Mouse (Mus musculus): ENCODE data around the gene Slc9c1. TPM values are rescaled to one million over a fixed set of nuclear protein-coding genes. Genes with fewer than 3 reads are reported as not detected.
"Not testable (repeated sequence)": the region's sequence is repeated elsewhere in the genome, so short reads cannot be mapped to it uniquely, and the experiment has no call there.

Slc9c1 gene
- total RNA-seq (2021): not detected

GRCm38 (mm10) chr16:45535009-45535408 is at the start of gene Slc9c1:
Gene Slc9c1, plus strand, starts transcription at chr16:45535309.
- intact Hi-C loops (cut with DNase I): no loop called here
- DNase-seq: no peak

GRCm38 (mm10) chr16:45492927-45493326 is 42.2 kb upstream of the Slc9c1 start, which contains the start of gene Gm609:
Gene Gm609, minus strand, starts transcription at chr16:45492969.
- no peak for DNase-seq
- intact Hi-C loops (cut with DNase I): no loop called here

DNA sequence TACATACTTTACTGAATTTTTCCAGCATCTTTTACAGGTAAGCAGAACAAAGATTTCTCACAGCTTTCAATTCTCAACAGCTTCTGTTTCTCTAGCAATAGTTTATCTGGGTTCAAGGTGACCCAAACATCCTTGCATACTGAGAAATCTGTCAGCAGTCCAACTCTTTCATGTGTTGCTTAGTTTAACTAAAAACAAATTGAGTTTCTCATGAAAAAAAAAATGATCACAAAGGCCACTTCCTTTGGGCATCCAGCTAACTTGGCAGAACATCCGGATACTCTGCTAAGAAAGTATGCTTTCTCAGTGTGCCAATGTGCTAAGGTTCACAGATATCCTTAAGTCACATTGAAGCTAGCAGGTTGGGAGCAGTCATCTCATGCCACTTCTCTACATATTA is 39.8 kb upstream of the Slc9c1 start:
- intact Hi-C loops (cut with DNase I): no loop called here

GRCm38 (mm10) chr16:45525551-45525950 is 9.6 kb upstream of the Slc9c1 start:
- no peak for DNase-seq
- intact Hi-C loops (cut with DNase I): no loop called here

More for the DNA sequence above, 39.8 kb upstream of the Slc9c1 start:
- DNase-seq: no peak

GRCm38 (mm10) chr16:45531950-45532349 is 3.2 kb upstream of the Slc9c1 start, which contains the start of gene Gm17783:
Gene Gm17783, minus strand, starts transcription at chr16:45532050.
- no peak for DNase-seq
- intact Hi-C loops (cut with DNase I): no loop called here

GRCm38 (mm10) chr16:45538342-45538741 is 3.2 kb downstream of the Slc9c1 start:
- DNase-seq; intact Hi-C loops (cut with DNase I): not testable (repeated sequence)

DNA sequence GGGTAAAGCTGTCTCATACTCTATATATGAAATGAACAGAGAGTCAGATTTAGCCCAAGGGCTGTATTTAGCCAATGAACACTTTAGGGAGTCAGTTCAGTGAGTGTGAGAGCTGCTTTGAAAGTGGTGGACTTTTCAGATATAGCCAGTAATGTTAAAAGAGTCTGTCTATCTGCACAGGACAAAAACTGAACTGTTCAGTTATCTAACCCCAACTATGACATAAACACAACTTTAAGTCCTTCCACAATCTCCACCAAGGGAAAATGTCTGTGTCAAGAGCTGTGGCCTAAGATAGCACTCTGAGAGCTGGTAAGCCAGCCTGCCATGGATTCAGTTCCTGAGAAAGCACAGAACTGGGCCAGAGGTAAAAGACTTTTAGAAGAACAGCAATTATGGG is 7.0 kb downstream of the Slc9c1 start:
- no peak for DNase-seq

DNA sequence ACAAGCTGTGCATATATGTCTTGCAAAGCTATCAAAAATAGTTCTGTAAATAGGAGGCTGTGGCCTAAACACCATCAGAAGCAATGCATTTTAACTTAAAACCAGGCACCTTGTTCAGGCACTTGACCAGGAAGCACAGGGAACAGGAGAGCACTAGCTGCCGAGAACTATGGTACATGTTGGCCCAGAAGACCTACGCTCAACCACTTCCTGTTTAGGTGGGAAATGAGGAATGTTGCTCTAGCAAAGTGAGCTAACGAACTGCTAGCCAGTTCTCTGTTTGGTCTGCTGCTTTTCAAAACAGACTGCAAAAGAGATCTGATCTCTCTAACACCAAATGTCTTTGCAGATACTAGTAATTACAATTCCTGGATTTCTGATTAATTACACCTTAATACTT is 9.2 kb downstream of the Slc9c1 start:
- intact Hi-C loops (cut with DNase I): no loop called here
- DNase-seq: no peak

More for the DNA sequence above, 7.0 kb downstream of the Slc9c1 start:
- intact Hi-C loops (cut with DNase I): no loop called here

DNA sequence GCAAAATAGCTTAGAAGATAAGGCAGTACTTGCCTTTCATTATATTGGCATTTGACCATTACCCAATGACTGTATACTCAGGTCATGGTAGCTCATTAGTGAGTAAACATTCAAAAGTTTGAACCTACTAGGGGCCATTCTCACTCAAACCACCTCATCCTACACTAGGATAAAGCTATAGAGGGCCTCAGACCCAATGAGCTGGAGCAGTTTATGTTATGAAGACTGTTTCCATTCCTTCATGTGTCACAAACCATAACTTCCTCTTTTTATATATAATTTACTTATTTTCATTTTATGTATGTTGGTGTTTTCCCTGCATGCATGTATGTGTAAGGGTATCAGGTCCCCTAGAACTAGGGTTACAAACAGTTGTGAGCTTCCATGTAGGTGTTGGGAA is 12.9 kb downstream of the Slc9c1 start:
- intact Hi-C loops (cut with DNase I): no loop called here
- no peak for DNase-seq

DNA sequence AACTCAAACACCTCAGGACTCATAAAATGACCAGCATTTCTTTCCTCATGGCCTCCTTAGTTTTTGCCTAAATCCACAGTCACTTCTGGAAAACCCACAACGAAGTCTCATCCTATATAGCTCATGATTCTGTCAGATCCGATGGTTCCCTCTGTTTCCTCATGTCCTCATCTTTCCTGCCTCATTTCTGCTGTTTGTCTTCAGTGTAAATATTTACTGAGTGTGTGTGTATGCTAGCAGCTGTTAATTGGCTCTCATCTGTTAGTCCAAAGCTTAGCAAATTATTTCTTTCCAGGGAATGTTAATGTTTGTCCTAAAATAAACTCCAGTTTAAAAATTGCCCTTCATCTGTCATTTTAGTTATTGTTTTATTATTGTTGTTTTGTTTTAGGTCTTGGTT is 16.5 kb downstream of the Slc9c1 start:
- no peak for DNase-seq
- intact Hi-C loops (cut with DNase I): no loop called here

GRCm38 (mm10) chr16:45561747-45562146 is 26.6 kb downstream of the Slc9c1 start:
- DNase-seq: no peak
- intact Hi-C loops (cut with DNase I): no loop called here

GRCm38 (mm10) chr16:45572307-45572706 is 37.2 kb downstream of the Slc9c1 start:
- no peak for DNase-seq
- intact Hi-C loops (cut with DNase I): no loop called here

DNA sequence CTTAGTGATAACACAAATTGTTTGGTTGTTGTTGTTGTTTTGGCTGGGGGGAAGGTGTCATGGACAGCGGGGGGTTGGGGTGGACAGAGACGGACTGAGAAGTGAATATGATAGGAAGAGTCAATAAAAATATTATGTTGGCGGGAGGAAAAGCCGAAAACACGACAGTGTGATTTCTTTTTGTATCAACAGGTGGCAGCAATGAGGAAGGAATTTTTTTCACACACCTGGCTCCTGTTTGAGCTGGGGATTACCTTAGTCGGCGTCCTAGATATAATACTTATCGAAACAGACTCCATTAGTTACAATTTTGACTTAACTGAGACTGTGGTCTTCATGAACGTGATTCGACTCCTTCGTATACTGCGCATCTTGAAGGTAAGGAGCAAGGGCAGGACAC is 44.8 kb downstream of the Slc9c1 start:
- intact Hi-C loops (cut with DNase I): no loop called here
- DNase-seq: no peak

GRCm38 (mm10) chr16:45582512-45582911 is 47.4 kb downstream of the Slc9c1 start:
- intact Hi-C loops (cut with DNase I): no loop called here
- DNase-seq: peak; percentile 32

DNA sequence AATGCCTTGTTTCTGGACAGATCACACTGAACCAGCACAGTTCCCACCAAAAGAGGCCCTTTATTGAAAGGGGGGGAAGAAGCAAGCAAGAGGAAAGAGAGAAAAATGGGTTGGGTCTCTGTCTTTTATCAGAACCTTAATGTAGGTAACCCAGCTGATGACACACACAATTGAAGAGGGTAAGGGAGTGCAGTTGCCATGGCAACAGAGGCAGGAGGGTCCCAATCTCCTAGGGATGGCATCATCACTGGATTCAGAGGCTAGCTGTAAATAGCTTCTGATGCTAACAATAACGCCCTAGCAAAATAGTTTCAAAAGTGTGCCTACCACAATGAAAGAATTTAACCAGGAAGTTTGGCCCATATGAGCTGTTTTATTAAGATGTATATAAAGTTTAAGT is 58.5 kb downstream of the Slc9c1 start:
- no peak for DNase-seq
- intact Hi-C loops (cut with DNase I): no loop called here

GRCm38 (mm10) chr16:45595494-45595893 is 60.4 kb downstream of the Slc9c1 start:
- DNase-seq: no peak

DNA sequence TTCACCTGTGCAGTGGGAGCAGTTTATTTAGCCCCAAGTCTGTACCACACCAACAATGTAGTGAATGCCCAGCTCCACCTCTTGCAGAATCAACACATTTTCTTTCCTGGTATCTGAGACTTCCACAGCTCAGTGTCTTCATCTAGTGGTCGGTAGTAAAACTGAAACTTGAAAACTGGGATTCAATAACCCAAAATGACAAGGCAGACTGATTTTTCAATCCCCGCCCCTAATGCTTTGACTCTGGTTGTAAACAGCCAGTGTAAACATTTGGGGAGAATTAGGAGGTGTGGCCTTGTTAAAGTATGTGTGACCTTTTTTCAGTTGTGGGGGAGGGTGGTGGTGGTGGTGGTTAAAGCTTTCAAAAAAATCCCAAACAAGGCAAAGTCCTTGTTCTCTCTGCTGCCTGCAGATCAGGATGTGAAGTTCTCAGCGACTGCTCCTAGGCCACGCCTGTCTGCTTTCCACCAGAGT is 73.4 kb downstream of the Slc9c1 start:
- DNase-seq: no peak
- intact Hi-C loops (cut with DNase I): loop anchor here (5.0 to 10.0 kb wide), 2 partner anchors 194 to 411 kb away; no protein-coding TSS in a partner anchor

More at GRCm38 (mm10) chr16:45595494-45595893, 60.4 kb downstream of the Slc9c1 start:
- intact Hi-C loops (cut with DNase I): no loop called here

- DNase-seq: no peak
- intact Hi-C loops (cut with DNase I): loop anchor here (5.0 to 10.0 kb wide), 2 partner anchors 194 to 412 kb away; no protein-coding TSS in a partner anchor
Measured at GRCm38 (mm10) chr16:45609300-45609699, 74.2 kb downstream of the Slc9c1 start.

GRCm38 (mm10) chr16:45610267-45610666 is 75.2 kb downstream of the Slc9c1 start, which contains the start of gene Gcsam:
Gene Gcsam, plus strand, starts transcription at chr16:45610380.
- intact Hi-C loops (cut with DNase I): no loop called here
- DNase-seq: no peak

GRCm38 (mm10) chr16:45613247-45613646 is 78.1 kb downstream of the Slc9c1 start:
- no peak for DNase-seq
- intact Hi-C loops (cut with DNase I): no loop called here

DNA sequence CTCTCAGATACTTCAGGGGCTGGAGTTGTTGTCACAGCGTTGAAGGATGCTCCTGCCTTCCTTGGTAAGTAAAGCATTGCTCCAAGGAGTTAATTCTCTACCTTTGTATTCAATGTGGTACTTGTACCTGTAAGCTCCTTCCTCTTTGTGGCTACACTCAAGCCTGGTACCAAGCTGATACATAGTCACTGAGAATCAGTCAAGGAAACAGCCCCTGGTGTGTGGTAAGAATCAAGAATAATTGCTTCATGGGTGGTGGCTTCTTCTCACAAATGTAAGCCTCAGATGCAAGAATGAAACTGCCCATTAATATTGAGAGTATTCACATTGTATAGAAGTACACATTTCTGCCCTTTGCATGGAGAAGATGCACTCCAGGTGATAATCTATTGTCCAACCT is 80.8 kb downstream of the Slc9c1 start:
- intact Hi-C loops (cut with DNase I): no loop called here
- DNase-seq: no peak

DNA sequence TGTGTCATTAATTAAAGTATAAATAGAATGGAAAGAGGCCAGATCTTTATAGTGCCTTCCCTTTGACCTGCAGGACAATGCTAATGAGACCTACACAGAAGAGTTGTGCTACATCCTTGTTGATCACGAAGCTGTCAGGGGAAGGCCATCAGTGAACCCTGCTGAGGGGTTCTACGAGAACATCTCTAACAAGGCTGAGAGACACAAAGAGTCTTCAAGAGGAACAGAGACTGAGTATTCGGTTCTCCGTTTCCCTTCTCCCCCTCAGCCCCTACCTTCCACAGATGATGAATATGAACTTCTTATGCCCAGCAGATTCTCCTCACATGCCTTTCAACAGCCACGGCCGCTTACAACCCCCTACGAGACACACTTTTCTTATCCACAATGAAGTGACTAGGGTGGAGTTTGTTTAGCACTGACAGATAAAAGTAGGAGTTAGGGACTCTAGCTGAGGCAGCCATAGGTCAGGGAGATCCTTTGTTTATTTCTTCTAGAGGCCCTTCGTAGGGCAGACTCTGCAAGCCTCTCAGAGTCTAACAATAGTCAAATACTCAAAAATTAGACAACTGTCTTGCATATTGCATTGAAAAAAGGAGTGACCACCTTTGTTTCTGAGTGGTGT is 84.8 kb downstream of the Slc9c1 start:
- no peak for DNase-seq
- intact Hi-C loops (cut with DNase I): no loop called here
